Mouse (Mus musculus): ENCODE results near the gene Cntnap2. TPM values are rescaled to one million over a fixed set of nuclear protein-coding genes. Genes with fewer than 3 reads are reported as not detected.
A peak's percentile ranks its signal among the peaks of the same experiment; 100 is the strongest.
"Not testable (repeated sequence)": the region's sequence is repeated elsewhere in the genome, so short reads cannot be mapped to it uniquely, and the experiment has no call there.

The Cntnap2 gene
- polyA plus RNA-seq, 1 experiment from 2014 or later: 1.7 TPM

DNA sequence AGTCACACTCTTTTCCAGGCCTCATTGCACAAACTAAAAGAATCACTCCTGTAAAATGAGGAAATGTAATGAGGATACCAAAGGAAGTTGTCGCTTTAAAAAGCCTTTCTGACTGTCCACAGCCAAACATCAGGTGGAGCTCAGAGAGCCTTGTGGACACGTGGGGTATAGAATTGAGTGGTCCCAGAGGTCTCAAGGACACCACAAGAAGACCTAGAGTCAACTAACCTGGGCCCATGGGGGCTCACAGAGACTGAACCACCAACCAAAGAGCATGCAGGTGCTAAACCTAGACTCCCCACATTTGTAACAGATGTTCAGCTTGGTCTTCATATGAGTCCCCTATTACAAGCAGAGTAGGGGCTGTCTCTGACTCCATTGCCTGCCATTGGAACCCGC lies 2117.0 kb downstream of the Cntnap2 start:
- not testable (repeated sequence) for ATAC-seq; H3K4me3 ChIP-seq (ENCODE audit: low read length); H3K9ac ChIP-seq (ENCODE audit: low read depth, low read length); H3K27me3 ChIP-seq (replicated peaks; ENCODE audit: control insufficient read depth, insufficient read depth, low read length); H3K4me1 ChIP-seq (ENCODE audit: control insufficient read depth, insufficient read depth, low read length); H3K27ac ChIP-seq (ENCODE audit: low read length); H3K4me2 ChIP-seq (ENCODE audit: low read depth, low read length); H3K36me3 ChIP-seq (ENCODE audit: control insufficient read depth, insufficient read depth, low read length); H3K9me3 ChIP-seq (ENCODE audit: control insufficient read depth, low read length)
- 58% methylated on average over 3 of the region's 3 CpGs for WGBS

DNA sequence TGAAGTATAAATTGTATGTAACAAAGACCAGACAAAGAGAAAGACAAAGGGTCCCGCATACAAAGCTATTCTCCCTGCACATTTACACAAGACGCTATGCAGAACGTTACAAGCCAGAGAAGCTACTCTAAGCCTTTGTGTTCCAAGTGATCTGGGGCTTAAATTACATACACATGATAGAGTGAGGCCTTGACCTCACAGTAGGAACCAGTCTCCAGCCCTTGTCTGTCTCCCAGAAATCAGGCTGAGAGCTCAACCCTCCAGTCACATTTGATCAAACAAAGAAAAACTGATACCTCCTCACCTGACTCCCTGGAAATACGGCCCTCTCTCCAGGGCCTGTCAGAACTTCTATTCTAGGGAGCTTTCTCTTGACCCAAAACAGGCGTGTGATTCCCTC lies 2122.2 kb downstream of the Cntnap2 start:
- H3K4me3 ChIP-seq (ENCODE audit: low read length); H3K27ac ChIP-seq (ENCODE audit: low read length); H3K36me3 ChIP-seq (ENCODE audit: control insufficient read depth, insufficient read depth, low read length); H3K4me2 ChIP-seq (ENCODE audit: low read depth, low read length); ATAC-seq; H3K9ac ChIP-seq (ENCODE audit: low read depth, low read length); H3K27me3 ChIP-seq (replicated peaks; ENCODE audit: control insufficient read depth, insufficient read depth, low read length); H3K4me1 ChIP-seq (ENCODE audit: control insufficient read depth, insufficient read depth, low read length); H3K9me3 ChIP-seq (ENCODE audit: control insufficient read depth, low read length): not testable (repeated sequence)
- 49% methylated on average over 5 of the region's 5 CpGs for WGBS

GRCm38 (mm10) chr6:47182252-47182651 lies 2123.1 kb downstream of the Cntnap2 start:
- no peaks in the 10 kb centered on the region for H3K27me3 ChIP-seq (replicated peaks; ENCODE audit: control insufficient read depth, insufficient read depth, low read length)
- no peak overlapping the region for H3K4me2 ChIP-seq (ENCODE audit: low read depth, low read length)
- no peaks in the 10 kb centered on the region for H3K9me3 ChIP-seq (ENCODE audit: control insufficient read depth, low read length)
- 75% methylated on average over 2 of the region's 2 CpGs for WGBS
- H3K27ac ChIP-seq (ENCODE audit: low read length): no peak overlapping the region
- no peaks in the 10 kb centered on the region for H3K36me3 ChIP-seq (ENCODE audit: control insufficient read depth, insufficient read depth, low read length)
- ATAC-seq: no peak
- H3K4me1 ChIP-seq (ENCODE audit: control insufficient read depth, insufficient read depth, low read length): no peaks in the 10 kb centered on the region
- H3K4me3 ChIP-seq (ENCODE audit: low read length): no peak overlapping the region
- no peak overlapping the region for H3K9ac ChIP-seq (ENCODE audit: low read depth, low read length)

GRCm38 (mm10) chr6:47182756-47183155 lies 2123.6 kb downstream of the Cntnap2 start:
- H3K36me3 ChIP-seq (ENCODE audit: control insufficient read depth, insufficient read depth, low read length): no peaks in the 10 kb centered on the region
- H3K4me3 ChIP-seq (ENCODE audit: low read length): no peak overlapping the region
- H3K9ac ChIP-seq (ENCODE audit: low read depth, low read length): no peak overlapping the region
- H3K9me3 ChIP-seq (ENCODE audit: control insufficient read depth, low read length): no peaks in the 10 kb centered on the region
- H3K4me1 ChIP-seq (ENCODE audit: control insufficient read depth, insufficient read depth, low read length): no peaks in the 10 kb centered on the region
- ATAC-seq: no peak
- H3K4me2 ChIP-seq (ENCODE audit: low read depth, low read length): no peak overlapping the region
- no peak overlapping the region for H3K27ac ChIP-seq (ENCODE audit: low read length)
- H3K27me3 ChIP-seq (replicated peaks; ENCODE audit: control insufficient read depth, insufficient read depth, low read length): no peaks in the 10 kb centered on the region
- WGBS: 69% methylated on average over 1 of the region's 1 CpGs

DNA sequence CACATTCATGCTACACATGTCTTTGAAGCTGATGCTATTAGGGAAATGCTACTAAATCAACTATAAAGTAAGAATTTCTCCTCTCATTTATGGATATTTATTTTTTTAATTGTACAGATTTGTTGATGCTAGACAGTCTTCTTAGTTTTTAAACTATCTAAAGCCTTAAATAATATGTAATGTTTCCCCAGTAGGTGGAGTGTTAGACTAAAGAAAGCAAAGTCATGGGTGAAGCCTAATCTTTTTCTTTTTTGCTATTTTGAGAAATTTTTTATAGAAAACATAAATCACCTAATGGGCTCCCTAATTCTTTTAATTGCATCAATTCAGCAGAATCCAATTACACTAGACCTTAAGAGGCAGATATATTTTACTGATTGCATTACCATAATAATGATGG lies 2124.7 kb downstream of the Cntnap2 start:
- H3K27me3 ChIP-seq (replicated peaks; ENCODE audit: control insufficient read depth, insufficient read depth, low read length); H3K4me2 ChIP-seq (ENCODE audit: low read depth, low read length); H3K4me3 ChIP-seq (ENCODE audit: low read length); H3K4me1 ChIP-seq (ENCODE audit: control insufficient read depth, insufficient read depth, low read length); H3K9me3 ChIP-seq (ENCODE audit: control insufficient read depth, low read length); H3K9ac ChIP-seq (ENCODE audit: low read depth, low read length); H3K36me3 ChIP-seq (ENCODE audit: control insufficient read depth, insufficient read depth, low read length); ATAC-seq; H3K27ac ChIP-seq (ENCODE audit: low read length): not testable (repeated sequence)

- Histone ChIP-seq H3K4me3 (ENCODE audit: low read length) (no peak overlapping the region), H3K9ac (ENCODE audit: low read depth, low read length) (no peak overlapping the region), H3K36me3 (ENCODE audit: control insufficient read depth, insufficient read depth, low read length) (no peaks in the 10 kb centered on the region), H3K27ac (ENCODE audit: low read length) (no peak overlapping the region), H3K4me2 (ENCODE audit: low read depth, low read length) (no peak overlapping the region), H3K27me3 (replicated peaks; ENCODE audit: control insufficient read depth, insufficient read depth, low read length) (no peaks in the 10 kb centered on the region), H3K4me1 (ENCODE audit: control insufficient read depth, insufficient read depth, low read length) (no peaks in the 10 kb centered on the region), H3K9me3 (ENCODE audit: control insufficient read depth, low read length) (no peaks in the 10 kb centered on the region)
- ATAC-seq: no peak
- WGBS: 59% methylated on average over 7 of the region's 7 CpGs
Measured at GRCm38 (mm10) chr6:47188193-47188592, 2129.0 kb downstream of the Cntnap2 start.

DNA sequence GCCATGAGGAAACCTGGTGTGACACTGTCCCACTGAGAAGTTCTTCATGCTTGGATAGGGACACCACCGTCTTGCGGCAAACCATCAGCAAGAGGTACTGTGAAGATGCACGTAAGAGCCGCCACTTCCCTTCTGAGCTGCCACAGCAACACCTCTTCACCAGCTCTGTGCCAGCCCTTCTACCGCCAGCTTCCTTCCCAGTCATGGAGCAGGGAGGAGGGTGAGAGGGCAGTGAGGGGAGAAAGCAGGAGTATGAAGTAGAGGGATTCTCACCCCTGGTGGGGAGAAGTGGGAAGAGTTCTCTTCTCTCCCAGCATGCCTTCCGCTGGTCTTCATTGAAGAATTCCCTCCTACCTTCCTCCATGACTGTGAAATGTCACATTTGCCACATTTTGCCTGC lies 2129.4 kb downstream of the Cntnap2 start:
- not testable (repeated sequence) for H3K4me2 ChIP-seq (ENCODE audit: low read depth, low read length); H3K9ac ChIP-seq (ENCODE audit: low read depth, low read length); H3K9me3 ChIP-seq (ENCODE audit: control insufficient read depth, low read length); H3K4me3 ChIP-seq (ENCODE audit: low read length); H3K4me1 ChIP-seq (ENCODE audit: control insufficient read depth, insufficient read depth, low read length); H3K27ac ChIP-seq (ENCODE audit: low read length); H3K27me3 ChIP-seq (replicated peaks; ENCODE audit: control insufficient read depth, insufficient read depth, low read length); ATAC-seq; H3K36me3 ChIP-seq (ENCODE audit: control insufficient read depth, insufficient read depth, low read length)
- 93% methylated on average over 6 of the region's 6 CpGs for WGBS

DNA sequence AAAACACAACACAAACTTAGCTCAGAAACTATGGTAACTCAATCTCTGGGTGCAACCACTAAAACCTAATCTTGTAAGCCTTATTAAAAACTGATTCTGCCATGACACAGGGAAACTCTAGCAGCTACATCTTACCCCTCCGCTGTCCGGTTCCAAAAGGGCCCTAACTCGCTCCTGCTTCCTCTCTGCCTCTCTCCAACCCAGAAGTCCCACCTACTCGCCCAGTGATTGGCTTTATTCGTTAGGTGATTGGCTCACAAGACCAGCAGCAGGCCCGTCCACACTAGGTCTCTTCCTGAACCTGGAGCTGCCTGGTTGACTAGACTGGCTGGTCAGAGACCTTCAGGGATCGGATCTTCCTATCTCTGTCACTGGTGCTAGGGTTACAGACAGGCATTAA lies 2131.1 kb downstream of the Cntnap2 start:
- no peaks in the 10 kb centered on the region for H3K27me3 ChIP-seq (replicated peaks; ENCODE audit: control insufficient read depth, insufficient read depth, low read length)
- H3K4me1 ChIP-seq (ENCODE audit: control insufficient read depth, insufficient read depth, low read length): no peaks in the 10 kb centered on the region
- H3K36me3 ChIP-seq (ENCODE audit: control insufficient read depth, insufficient read depth, low read length): no peaks in the 10 kb centered on the region
- H3K27ac ChIP-seq (ENCODE audit: low read length): no peak overlapping the region
- H3K9me3 ChIP-seq (ENCODE audit: control insufficient read depth, low read length): no peaks in the 10 kb centered on the region
- no peak for ATAC-seq
- WGBS: 79% methylated on average over 7 of the region's 7 CpGs
- H3K9ac ChIP-seq (ENCODE audit: low read depth, low read length): no peak overlapping the region
- no peak overlapping the region for H3K4me3 ChIP-seq (ENCODE audit: low read length)
- H3K4me2 ChIP-seq (ENCODE audit: low read depth, low read length): no peak overlapping the region

- Histone ChIP-seq H3K27ac (ENCODE audit: low read length) (no peak overlapping the region), H3K27me3 (replicated peaks; ENCODE audit: control insufficient read depth, insufficient read depth, low read length) (no peaks in the 10 kb centered on the region), H3K4me3 (ENCODE audit: low read length) (no peak overlapping the region), H3K9ac (ENCODE audit: low read depth, low read length) (no peak overlapping the region), H3K4me2 (ENCODE audit: low read depth, low read length) (peak overlapping the region; percentile 30; the same call in 1 of the 2 replicates), H3K4me1 (ENCODE audit: control insufficient read depth, insufficient read depth, low read length) (no peaks in the 10 kb centered on the region), H3K36me3 (ENCODE audit: control insufficient read depth, insufficient read depth, low read length) (no peaks in the 10 kb centered on the region), H3K9me3 (ENCODE audit: control insufficient read depth, low read length) (no peaks in the 10 kb centered on the region)
- WGBS: 18% methylated on average over 7 of the region's 7 CpGs
- no peak for ATAC-seq
Measured at GRCm38 (mm10) chr6:47191277-47191800, 2132.2 kb downstream of the Cntnap2 start.

DNA sequence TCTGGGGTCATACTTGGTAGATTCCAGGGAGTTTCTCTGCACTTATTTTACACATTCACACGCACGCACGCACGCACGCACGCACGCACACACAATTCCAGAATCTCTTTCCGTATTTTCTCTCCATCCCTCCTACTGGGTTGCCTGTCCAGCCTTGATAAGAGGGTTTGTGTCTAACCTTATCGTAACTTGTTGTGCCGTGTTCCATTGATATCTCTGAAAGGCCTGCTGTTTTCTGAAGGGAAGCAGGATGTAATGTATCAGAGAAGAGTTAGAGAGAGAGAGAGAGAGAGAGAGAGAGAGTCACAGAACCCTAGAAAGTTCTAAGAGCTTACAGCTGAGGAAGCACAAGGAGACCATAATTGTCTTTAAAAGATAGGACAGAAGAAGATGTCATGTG lies 2132.8 kb downstream of the Cntnap2 start:
- Histone ChIP-seq H3K27me3 (replicated peaks; ENCODE audit: control insufficient read depth, insufficient read depth, low read length) (no peaks in the 10 kb centered on the region), H3K9ac (ENCODE audit: low read depth, low read length) (no peak overlapping the region), H3K36me3 (ENCODE audit: control insufficient read depth, insufficient read depth, low read length) (no peaks in the 10 kb centered on the region), H3K4me2 (ENCODE audit: low read depth, low read length) (peak overlapping the region; percentile 30; the same call in 1 of the 2 replicates), H3K4me1 (ENCODE audit: control insufficient read depth, insufficient read depth, low read length) (no peaks in the 10 kb centered on the region), H3K9me3 (ENCODE audit: control insufficient read depth, low read length) (no peaks in the 10 kb centered on the region), H3K27ac (ENCODE audit: low read length) (no peak overlapping the region), H3K4me3 (ENCODE audit: low read length) (no peak overlapping the region)
- WGBS: 82% methylated on average over 10 of the region's 10 CpGs
- ATAC-seq: no peak; the same call in 1 of the 2 replicates

Measured in intestine, embryonic 16.5 days (tissue).